Mouse (Mus musculus) mouse embryonic stem cell (cell line): ENCODE measurements around the gene Col4a2.

Experiments used
- in situ Hi-C, 2 experiments: fragments of 300-500 bp; cut with MboI; formaldehyde crosslinking; loops; 1 replicate in 1 of 2; 3 replicates in 1 of 2; pipeline ENCODE4 v1.14.3; 2019 to 2020; ENCODE audit warnings: low sequenced_read_pairs in 2 of 2, low pct_unique_long_range_greater_than_20kb in 1 of 2, mixed read lengths in 1 of 2; ENCODE audit not compliant: unreplicated experiment in 1 of 2

Gene Col4a2

GRCm38 (mm10) chr8:11315179-11315943, 2.8 kb downstream of the Col4a2 start:
- in situ Hi-C loops = loop anchor here in 1 of 2 experiments (25.0 kb wide), 1 partner anchor 1072 kb away; the partner anchor contains the start of gene Sox1

- in situ Hi-C loops = loop anchor here in 1 of 2 experiments (25.0 kb wide), 1 partner anchor 1071 kb away; the partner anchor contains the start of gene Sox1
Observed at GRCm38 (mm10) chr8:11316118-11316517, 3.5 kb downstream of the Col4a2 start.

GRCm38 (mm10) chr8:11319405-11319804, 6.8 kb downstream of the Col4a2 start:
- in situ Hi-C loops = loop anchor here in 1 of 2 experiments (25.0 kb wide), 1 partner anchor 1068 kb away; the partner anchor contains the start of gene Sox1

GRCm38 (mm10) chr8:11321841-11322240, 9.2 kb downstream of the Col4a2 start:
- in situ Hi-C loops = loop anchor here in 1 of 2 experiments (25.0 kb wide), 1 partner anchor 1065 kb away; the partner anchor contains the start of gene Sox1

GRCm38 (mm10) chr8:11322724-11323585, 10.3 kb downstream of the Col4a2 start:
- in situ Hi-C loops = loop anchor here in 1 of 2 experiments (25.0 kb wide), 1 partner anchor 1064 kb away; the partner anchor contains the start of gene Sox1

- in situ Hi-C loops = loop anchor here in 1 of 2 experiments (25.0 kb wide), 1 partner anchor 1064 kb away; the partner anchor contains the start of gene Sox1
Observed at GRCm38 (mm10) chr8:11323681-11324080, 11.1 kb downstream of the Col4a2 start.

GRCm38 (mm10) chr8:11324801-11325395, 12.3 kb downstream of the Col4a2 start:
- in situ Hi-C loops = loop anchor here in 1 of 2 experiments (25.0 kb wide), 1 partner anchor 1062 kb away; the partner anchor contains the start of gene Sox1

GRCm38 (mm10) chr8:11327298-11327697, 14.7 kb downstream of the Col4a2 start:
- in situ Hi-C loops = no loop called here

GRCm38 (mm10) chr8:11327722-11328417, 15.3 kb downstream of the Col4a2 start:
- in situ Hi-C loops = no loop called here

- in situ Hi-C loops = no loop called here
Observed at GRCm38 (mm10) chr8:11331561-11331960, 19.0 kb downstream of the Col4a2 start.

- in situ Hi-C loops = no loop called here
Observed at GRCm38 (mm10) chr8:11333746-11334145, 21.1 kb downstream of the Col4a2 start.

GRCm38 (mm10) chr8:11334493-11334892, 21.9 kb downstream of the Col4a2 start:
- in situ Hi-C loops = no loop called here

GRCm38 (mm10) chr8:11335238-11335637, 22.6 kb downstream of the Col4a2 start:
- in situ Hi-C loops = no loop called here

- in situ Hi-C loops = no loop called here
Observed at GRCm38 (mm10) chr8:11336346-11336745, 23.7 kb downstream of the Col4a2 start.

GRCm38 (mm10) chr8:11337642-11338041, 25.0 kb downstream of the Col4a2 start:
- in situ Hi-C loops = no loop called here

GRCm38 (mm10) chr8:11338507-11338906, 25.9 kb downstream of the Col4a2 start:
- in situ Hi-C loops = no loop called here

- in situ Hi-C loops = no loop called here
Observed at GRCm38 (mm10) chr8:11340310-11341110, 27.9 kb downstream of the Col4a2 start.
